Mouse (Mus musculus): ENCODE results near the gene Lrrc28.
"Not testable (repeated sequence)": the region's sequence is repeated elsewhere in the genome, so short reads cannot be mapped to it uniquely, and the experiment has no call there.

Lrrc28 gene

DNA sequence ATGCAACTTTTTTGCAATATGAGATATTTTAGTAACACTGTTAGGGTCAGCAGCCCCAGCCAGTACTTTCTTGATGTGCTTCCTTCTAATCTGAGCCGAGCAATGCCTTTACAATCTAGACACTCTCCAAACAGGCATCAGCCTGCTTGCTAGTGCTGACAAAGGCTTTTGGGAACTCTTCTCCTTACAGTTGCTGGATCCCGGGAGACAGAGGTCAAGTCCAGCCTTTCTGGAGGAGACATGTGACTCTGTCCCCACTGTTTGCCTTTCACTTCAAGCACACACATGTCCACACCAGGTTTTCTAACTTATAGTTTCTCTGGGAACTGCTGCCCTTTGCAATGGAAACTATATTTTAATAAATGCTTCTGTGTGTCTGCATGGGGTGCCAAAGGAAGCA, 114.1 kb downstream of the Lrrc28 start:
- no peak for DNase-seq (ENCODE audit: low read depth, low spot score)

- no peak for DNase-seq (ENCODE audit: low read depth, low spot score)
These were observed 115.7 kb downstream of the Lrrc28 start for GRCm38 (mm10) chr7:67529381-67529780.

- DNase-seq (ENCODE audit: low read depth, low spot score): no peak
These were observed 116.2 kb downstream of the Lrrc28 start for GRCm38 (mm10) chr7:67528821-67529221.

- no peak for DNase-seq (ENCODE audit: low read depth, low spot score)
These were observed 116.8 kb downstream of the Lrrc28 start for GRCm38 (mm10) chr7:67528063-67528811.

- no peak for DNase-seq (ENCODE audit: low read depth, low spot score)
These were observed 119.0 kb downstream of the Lrrc28 start for GRCm38 (mm10) chr7:67525886-67526580.

GRCm38 (mm10) chr7:67524069-67524468, 121.0 kb downstream of the Lrrc28 start:
- DNase-seq (ENCODE audit: low read depth, low spot score): not testable (repeated sequence)

GRCm38 (mm10) chr7:67523400-67523799, 121.7 kb downstream of the Lrrc28 start:
- DNase-seq (ENCODE audit: low read depth, low spot score): no peak

- not testable (repeated sequence) for DNase-seq (ENCODE audit: low read depth, low spot score)
These were observed 123.3 kb downstream of the Lrrc28 start for GRCm38 (mm10) chr7:67521731-67522130.

- DNase-seq (ENCODE audit: low read depth, low spot score): peak; percentile 8
These were observed 124.1 kb downstream of the Lrrc28 start for GRCm38 (mm10) chr7:67520959-67521358.

GRCm38 (mm10) chr7:67520001-67520400, 125.1 kb downstream of the Lrrc28 start:
- no peak for DNase-seq (ENCODE audit: low read depth, low spot score)

DNA sequence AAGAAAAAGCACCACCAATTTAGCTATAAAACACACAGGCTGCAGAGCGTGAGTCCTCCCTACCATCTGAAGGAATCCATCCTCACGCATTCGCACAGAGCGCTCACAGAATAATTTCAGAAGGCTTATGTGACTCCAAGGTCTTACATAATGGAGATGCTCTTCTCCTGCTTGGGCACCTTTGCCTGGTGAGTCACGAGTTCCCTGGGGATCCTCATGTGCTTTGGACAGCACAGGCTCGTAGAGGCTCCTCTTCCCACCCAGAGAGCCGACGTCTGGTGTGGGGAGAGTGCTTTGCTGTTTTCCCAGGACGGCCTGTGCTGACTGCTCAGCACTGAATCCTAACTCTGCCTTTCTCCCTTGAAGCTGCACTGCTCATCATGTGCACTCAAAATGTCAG, 129.4 kb downstream of the Lrrc28 start:
- DNase-seq (ENCODE audit: low read depth, low spot score): no peak

- DNase-seq (ENCODE audit: low read depth, low spot score): no peak
These were observed 130.2 kb downstream of the Lrrc28 start for GRCm38 (mm10) chr7:67514893-67515292.

- DNase-seq (ENCODE audit: low read depth, low spot score): no peak
These were observed 130.7 kb downstream of the Lrrc28 start for GRCm38 (mm10) chr7:67514380-67514779.

DNA sequence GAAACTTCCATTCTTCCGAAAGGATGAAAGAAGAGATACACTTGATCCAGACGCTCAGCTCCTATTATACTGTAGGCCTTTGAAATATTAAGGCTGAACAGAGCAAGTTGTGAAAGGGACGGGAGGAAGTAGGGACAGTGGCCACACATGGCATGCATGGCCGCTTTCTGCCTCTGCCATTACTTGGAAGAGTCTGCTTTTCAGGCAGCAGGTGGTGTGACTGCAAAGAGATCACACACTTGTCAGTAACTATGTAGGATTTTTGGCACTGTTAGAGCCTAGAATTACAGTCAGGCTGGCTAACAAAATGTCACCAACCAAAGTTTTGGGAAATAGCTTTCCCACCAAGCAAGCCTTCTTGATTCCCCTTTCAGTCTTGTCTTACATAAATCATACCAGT, 131.4 kb downstream of the Lrrc28 start:
- no peak for DNase-seq (ENCODE audit: low read depth, low spot score)

GRCm38 (mm10) chr7:67511606-67512005, 133.5 kb downstream of the Lrrc28 start:
- DNase-seq (ENCODE audit: low read depth, low spot score): no peak

- no peak for DNase-seq (ENCODE audit: low read depth, low spot score)
These were observed 141.6 kb downstream of the Lrrc28 start for GRCm38 (mm10) chr7:67503281-67504010.

DNA sequence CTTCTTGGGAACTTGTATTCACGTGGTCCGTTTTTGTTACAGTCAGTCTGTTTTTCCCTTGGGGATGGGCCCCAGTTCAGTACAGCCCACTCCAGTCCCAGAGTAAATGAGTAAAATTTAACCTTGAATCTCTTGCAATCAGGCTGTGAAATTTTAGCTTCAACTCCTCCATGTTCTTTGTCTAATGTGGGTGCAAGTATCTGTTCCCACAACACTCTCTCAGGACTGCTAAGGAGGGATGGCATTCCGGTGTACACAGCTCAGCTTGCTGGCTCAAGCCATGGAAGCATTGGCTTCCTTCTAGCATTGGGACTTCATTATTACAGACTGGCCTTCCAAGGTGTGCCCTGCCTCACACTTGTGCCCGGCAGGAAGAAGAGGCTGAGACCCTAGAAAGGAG, 142.4 kb downstream of the Lrrc28 start:
- DNase-seq (ENCODE audit: low read depth, low spot score): no peak

DNA sequence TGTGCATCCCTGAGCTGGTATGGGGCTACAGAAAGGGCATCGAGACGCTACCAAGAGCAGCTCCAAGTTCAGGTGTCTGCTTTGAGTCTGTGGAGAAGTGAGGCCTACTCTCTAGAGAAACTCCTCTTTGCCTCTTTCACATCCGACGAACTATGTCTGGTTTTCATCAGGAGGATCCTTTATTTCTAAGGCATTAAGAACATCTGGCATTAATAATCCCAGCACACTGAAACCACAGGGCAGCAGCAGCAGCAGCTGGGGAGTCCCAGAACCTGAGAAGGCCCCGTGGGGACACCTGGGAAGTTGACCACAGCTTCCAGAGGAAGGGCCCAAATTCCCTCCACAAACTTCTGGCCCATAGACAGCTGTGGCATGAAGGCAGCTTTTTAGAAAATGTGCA, 144.2 kb downstream of the Lrrc28 start:
- DNase-seq (ENCODE audit: low read depth, low spot score): no peak

DNA sequence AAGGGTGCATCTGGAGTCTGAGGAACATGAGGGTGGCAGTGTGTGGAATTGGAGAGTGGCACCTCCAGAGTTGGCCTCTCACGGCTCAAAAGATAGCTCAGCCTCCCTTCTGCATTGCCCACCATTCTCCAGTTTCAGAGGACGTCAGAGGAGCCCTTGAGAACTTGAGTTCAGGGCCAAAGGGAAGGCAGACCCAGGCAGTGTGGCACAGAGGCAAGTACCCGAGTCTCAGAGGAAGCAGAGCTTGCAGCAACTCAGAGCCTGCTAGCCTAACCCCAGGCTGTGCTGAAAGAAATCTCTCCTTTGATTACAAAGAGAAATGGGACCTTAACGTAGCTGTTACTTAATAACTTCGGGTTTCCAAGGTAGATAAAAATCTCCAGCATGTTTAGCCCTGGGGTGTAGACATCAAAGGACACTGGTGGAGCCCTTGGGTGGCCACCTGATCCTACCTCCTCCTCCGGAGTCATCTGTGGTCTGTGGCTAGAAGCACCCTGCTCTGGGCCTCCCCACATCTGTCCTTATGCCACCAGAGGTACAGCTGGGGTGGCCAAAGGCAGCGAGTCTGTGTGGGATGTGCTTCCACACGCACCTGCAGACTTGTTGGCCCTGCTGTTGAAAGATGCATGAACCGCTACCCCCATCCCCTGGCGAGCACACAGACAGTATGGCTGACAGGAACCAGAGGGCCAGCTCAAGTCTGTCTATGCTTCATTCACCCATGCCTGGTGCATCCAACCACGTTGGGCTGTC, 144.8 kb downstream of the Lrrc28 start:
- peak; percentile 16 for DNase-seq (ENCODE audit: low read depth, low spot score)

DNA sequence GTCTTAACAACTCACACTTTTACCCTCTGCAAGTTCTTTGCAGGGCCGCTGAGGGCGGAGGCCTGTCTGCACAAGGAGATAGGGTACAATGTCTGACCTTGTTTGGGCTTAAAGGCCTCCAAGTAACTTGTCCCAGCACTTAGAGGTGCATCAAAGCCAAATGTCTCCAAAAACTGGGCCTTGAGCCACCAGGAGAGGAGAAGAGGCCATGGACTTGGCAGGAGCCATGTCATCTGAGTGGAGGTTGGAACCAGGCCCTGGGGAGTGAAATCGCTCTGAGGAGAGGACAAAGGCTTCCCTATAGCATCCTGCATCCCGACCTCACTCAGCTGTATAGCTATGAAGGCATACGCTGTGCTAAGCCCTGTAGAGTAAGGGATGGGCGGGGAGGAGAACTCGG, 145.6 kb downstream of the Lrrc28 start:
- DNase-seq (ENCODE audit: low read depth, low spot score): no peak

- no peak for DNase-seq (ENCODE audit: low read depth, low spot score)
These were observed 151.0 kb downstream of the Lrrc28 start for GRCm38 (mm10) chr7:67493795-67494687.
